Mouse (Mus musculus) liver, embryonic 13.5 days (tissue): ENCODE results near the gene Gpatch1. TPM values are rescaled to one million over a fixed set of nuclear protein-coding genes. Genes with fewer than 3 reads are reported as not detected.
"Not testable (repeated sequence)": the region's sequence is repeated elsewhere in the genome, so short reads cannot be mapped to it uniquely, and the experiment has no call there.

Experiments
- ATAC-seq: fragments of 200-750 bp; cut with Nextera tagmentation; 2 replicates; pipeline ENCODE4 v1.8.0; 2017; ENCODE audit warnings: low read depth, mild to moderate bottlenecking, moderate number of reproducible peaks, moderate library complexity
- DNase-seq: peaks from one replicate; pipeline ENCODE4 v3.0.0; 2022
- H3K27ac ChIP-seq: fragments of 300-500 bp; sonication (generic); 2 replicates; pipeline ENCODE4 v1.5.1; 2015; ENCODE audit warnings: moderate library complexity, mild to moderate bottlenecking, inconsistent platforms
- H3K27me3 ChIP-seq: fragments of 300-500 bp; sonication (generic); 2 replicates; pipeline ENCODE4 v1.6.1; 2015; ENCODE audit warnings: mild to moderate bottlenecking, inconsistent platforms
- H3K36me3 ChIP-seq: fragments of 300-500 bp; sonication (generic); 2 replicates; pipeline ENCODE4 v1.6.1; 2015; ENCODE audit warnings: mild to moderate bottlenecking, inconsistent platforms
- H3K4me1 ChIP-seq: fragments of 300-500 bp; sonication (generic); replicated peaks from 2 replicates; pipeline ENCODE4 v1.6.1; 2015; ENCODE audit warnings: inconsistent platforms
- H3K4me2 ChIP-seq: fragments of 300-500 bp; sonication (generic); 2 replicates; pipeline ENCODE4 v1.6.1; 2015; ENCODE audit warnings: inconsistent platforms, mild to moderate bottlenecking, moderate library complexity
- H3K4me3 ChIP-seq: fragments of 300-500 bp; sonication (generic); replicated peaks from 2 replicates; pipeline ENCODE4 v1.5.1; 2015; ENCODE audit warnings: mild to moderate bottlenecking, inconsistent platforms
- H3K9ac ChIP-seq: fragments of 300-500 bp; sonication (generic); 2 replicates; pipeline ENCODE4 v1.6.1; 2015; ENCODE audit warnings: mild to moderate bottlenecking, inconsistent platforms
- H3K9me3 ChIP-seq: fragments of 300-500 bp; sonication (generic); replicated peaks from 2 replicates; pipeline ENCODE4 v1.6.1; 2016; ENCODE audit warnings: inconsistent platforms
- WGBS: fragments of 180-500 bp; shearing (Covaris S2); methylation state at CpG from one replicate; pipeline ENCODE4 v1.1.7; 2015; ENCODE audit not compliant: insufficient replicate concordance; 5-methylcytosine and 5-hydroxymethylcytosine counted together
- polyA plus RNA-seq: library from polyadenylated mRNA; unstranded; fragments of >200 nt; fragmentation: Nextera tagmentation; extraction: Ambion mirVana; gene quantifications from 2 replicates; pipeline ENCODE4 v1.2.1, GENCODE M21; 2015

The Gpatch1 gene
- polyA plus RNA-seq, 1 experiment from 2014 or later: 7.3 TPM

DNA sequence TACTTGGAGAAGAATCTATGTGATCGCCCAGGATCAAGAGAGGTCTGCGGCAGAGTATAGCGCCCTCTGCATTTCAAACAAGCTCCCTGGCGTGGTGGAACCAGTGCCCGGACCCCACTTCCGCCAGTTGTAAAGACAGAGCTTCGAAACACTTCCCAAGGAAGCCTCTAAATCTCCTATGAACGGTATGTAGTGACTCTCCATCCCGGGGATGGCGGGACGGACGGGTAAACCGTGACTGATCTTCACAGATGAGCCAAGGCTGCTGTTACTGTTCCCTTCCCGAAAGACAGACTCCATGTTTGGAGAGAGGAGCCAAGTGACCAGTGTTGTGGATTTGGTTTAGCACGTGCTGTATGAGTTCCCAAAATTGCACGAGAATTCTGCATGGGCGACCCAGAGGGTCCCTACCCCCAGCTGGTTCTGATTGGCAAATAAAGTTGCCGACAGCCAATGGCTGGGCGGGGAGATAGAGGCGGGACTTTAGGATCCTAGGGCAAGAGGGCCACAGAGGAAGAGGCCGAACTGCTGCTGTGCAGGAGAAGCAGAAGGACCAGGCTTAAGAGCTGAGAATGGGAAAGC lies 48.7 kb downstream of the Gpatch1 start:
- peak overlapping the region; percentile 60 for H3K9ac ChIP-seq
- peaks cover 4% of the 10 kb centered on the region for H3K9me3 ChIP-seq
- peaks cover 14% of the 10 kb centered on the region; the same call in 1 of the 2 replicates for H3K4me1 ChIP-seq
- ATAC-seq (peak; percentile 81), DNase-seq (peak; percentile 41)
- H3K4me2 ChIP-seq: peak overlapping the region; percentile 74
- H3K4me3 ChIP-seq: peak overlapping the region; percentile 50
- H3K27me3 ChIP-seq: no peaks in the 10 kb centered on the region
- WGBS: 2% methylated on average over 21 of the region's 21 CpGs
- no peak overlapping the region for H3K27ac ChIP-seq
- no peaks in the 10 kb centered on the region for H3K36me3 ChIP-seq

DNA sequence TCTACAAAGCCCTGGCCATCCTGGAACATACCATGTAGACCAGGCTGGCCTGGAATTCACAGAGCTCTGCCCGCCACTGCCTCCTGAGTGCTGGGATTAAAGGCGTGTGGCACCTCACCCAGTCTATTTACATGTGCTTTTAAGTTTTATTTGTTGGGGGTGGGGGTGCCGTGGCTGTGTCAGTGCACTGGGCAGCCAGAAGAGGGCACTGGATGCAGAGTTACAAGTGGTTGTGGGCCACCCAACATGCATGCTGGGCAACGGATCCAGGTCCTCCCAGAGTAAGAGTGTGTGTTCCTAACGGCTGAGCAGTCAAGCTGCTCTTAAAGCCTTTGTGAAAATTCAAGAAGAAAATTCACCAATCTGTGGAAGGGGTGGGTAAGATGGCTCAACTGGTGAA lies 50.4 kb downstream of the Gpatch1 start:
- no peak overlapping the region for H3K4me2 ChIP-seq
- DNase-seq: no peak
- H3K9ac ChIP-seq: no peak overlapping the region
- no peaks in the 10 kb centered on the region; the same call in 1 of the 2 replicates for H3K9me3 ChIP-seq
- no peak for ATAC-seq
- H3K27ac ChIP-seq: no peak overlapping the region
- H3K27me3 ChIP-seq: 0 out of 2 replicates have a peak, but pooled peaks cover 4% of the 10 kb centered on the region
- H3K36me3 ChIP-seq: no peaks in the 10 kb centered on the region
- H3K4me1 ChIP-seq: peaks cover 14% of the 10 kb centered on the region; the same call in 1 of the 2 replicates
- H3K4me3 ChIP-seq: no peak overlapping the region
- 51% methylated on average over 5 of the region's 5 CpGs for WGBS

DNA sequence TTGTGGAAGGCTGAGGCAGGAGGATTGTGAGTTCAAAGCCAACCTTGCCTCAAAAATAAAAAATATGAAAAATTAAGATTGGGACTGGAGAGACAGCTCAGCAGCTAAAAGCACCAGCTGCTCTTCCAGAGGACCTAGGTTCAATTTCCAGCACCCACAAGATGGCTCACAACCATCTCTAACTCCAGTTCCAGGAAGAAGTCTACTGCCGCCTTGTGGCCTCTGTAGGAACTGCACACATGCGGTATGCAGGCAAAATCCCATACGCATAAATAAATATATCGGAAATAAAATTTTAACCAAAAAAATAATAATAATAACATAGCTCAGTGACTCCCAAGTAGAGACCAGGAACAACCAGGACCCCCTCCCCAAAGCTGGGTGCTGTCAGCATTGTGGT lies 51.6 kb downstream of the Gpatch1 start:
- no peak overlapping the region for H3K27ac ChIP-seq
- H3K9me3 ChIP-seq: no peaks in the 10 kb centered on the region; the same call in 1 of the 2 replicates
- no peaks in the 10 kb centered on the region for H3K36me3 ChIP-seq
- H3K4me2 ChIP-seq: no peak overlapping the region
- WGBS: 69% methylated on average over 4 of the region's 4 CpGs
- DNase-seq (no peak), ATAC-seq (no peak)
- no peak overlapping the region for H3K4me3 ChIP-seq
- no peak overlapping the region for H3K9ac ChIP-seq
- peaks cover 14% of the 10 kb centered on the region; the same call in 1 of the 2 replicates for H3K4me1 ChIP-seq
- H3K27me3 ChIP-seq: peaks cover 8% of the 10 kb centered on the region; the same call in 1 of the 2 replicates

DNA sequence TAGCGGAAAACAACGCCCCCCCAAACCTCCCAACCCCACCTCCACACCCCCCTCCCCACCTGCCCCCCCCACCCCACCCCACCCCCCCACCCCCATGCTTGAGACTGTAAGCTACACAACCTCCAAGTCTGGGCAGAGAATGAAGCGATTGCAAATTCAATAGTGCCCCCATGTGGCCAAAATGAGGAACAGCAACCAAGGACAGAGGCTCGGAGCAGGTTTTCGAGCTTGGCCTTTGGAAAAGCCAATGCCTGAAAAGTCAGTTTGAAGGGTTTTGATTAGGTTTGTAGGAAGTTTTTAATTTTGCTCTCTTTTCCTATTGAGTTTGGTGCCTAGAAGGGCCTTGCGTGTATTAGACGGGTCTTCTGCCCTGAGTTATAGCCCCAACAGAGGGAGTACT lies 53.5 kb downstream of the Gpatch1 start:
- 9% methylated on average over 7 of the region's 7 CpGs for WGBS
- DNase-seq: peak; percentile 13
- Histone ChIP-seq H3K4me2 (no peak overlapping the region), H3K9me3 (no peaks in the 10 kb centered on the region; the same call in 1 of the 2 replicates), H3K36me3 (no peaks in the 10 kb centered on the region), H3K9ac (no peak overlapping the region), H3K4me1 (peaks cover 12% of the 10 kb centered on the region; the same call in 1 of the 2 replicates), H3K27ac (no peak overlapping the region), H3K27me3 (peaks cover 8% of the 10 kb centered on the region; the same call in 1 of the 2 replicates), H3K4me3 (no peak overlapping the region)
- no peak for ATAC-seq

DNA sequence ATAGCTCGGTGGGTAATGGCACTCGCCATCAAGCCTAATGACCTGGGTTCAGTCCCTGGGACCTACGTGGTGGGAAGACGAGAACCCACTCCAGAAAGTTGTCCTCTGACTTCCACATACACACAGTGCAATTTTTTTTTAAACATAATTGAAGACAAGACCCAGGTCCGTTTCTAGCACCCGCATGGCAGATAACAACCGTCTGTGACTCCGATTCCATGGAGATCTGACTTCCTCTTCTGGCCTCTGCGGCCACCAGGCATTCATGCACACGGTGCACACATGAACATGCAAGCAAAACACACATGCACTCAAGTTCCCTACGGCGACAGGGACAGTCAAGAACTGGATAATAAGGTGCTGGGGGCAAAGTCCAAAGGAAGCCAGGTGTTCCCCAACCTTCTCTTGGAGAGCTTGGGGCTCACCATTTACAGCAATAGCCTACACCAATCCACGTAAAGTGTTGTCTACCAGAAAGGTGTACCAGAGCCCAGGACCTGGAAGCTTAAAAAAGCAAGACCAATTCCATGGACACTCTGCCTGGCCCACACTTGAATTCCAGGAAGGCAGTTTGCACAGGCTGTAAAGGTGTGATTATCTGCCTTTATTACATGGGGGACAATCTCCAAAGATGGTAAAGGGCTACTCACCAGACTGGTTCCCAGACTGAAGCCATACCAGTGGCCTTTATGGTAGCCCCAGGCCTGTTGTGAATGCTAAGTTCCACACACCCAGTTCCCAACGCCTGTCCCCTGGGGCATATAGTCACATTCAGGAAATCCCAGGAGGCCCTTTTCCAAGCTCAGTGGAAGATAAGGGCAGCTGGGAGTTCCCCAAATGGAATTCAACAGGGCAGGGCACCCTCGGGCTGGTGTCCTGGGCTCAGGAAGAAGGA lies 54.4 kb downstream of the Gpatch1 start:
- H3K9me3 ChIP-seq: no peaks in the 10 kb centered on the region; the same call in 1 of the 2 replicates
- ATAC-seq: no peak
- H3K4me2 ChIP-seq: no peak overlapping the region
- peaks cover 8% of the 10 kb centered on the region; the same call in 1 of the 2 replicates for H3K27me3 ChIP-seq
- no peaks in the 10 kb centered on the region for H3K36me3 ChIP-seq
- WGBS: 57% methylated on average over 15 of the region's 15 CpGs
- no peak overlapping the region for H3K4me3 ChIP-seq
- no peak overlapping the region for H3K27ac ChIP-seq
- no peak overlapping the region for H3K9ac ChIP-seq
- peaks cover 3% of the 10 kb centered on the region; the same call in 1 of the 2 replicates for H3K4me1 ChIP-seq
- no peak for DNase-seq

DNA sequence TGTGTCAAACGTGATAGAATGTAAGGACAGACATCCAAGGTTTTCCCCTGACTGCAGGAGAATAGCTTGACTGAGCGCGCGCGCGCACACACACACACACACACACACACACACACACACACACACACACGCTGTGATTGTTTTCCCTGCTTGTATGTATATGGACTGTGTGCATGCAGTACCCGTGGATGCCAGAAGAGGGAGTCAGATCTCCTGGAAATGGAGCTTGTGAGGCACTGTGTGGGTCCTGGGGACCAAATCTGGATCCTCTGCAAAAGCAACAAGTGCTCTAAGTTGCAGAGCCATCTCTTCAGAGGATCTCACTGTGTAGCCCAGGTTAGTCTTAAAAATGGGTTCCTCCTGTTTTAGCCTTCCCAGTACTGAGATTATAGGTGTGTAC lies 58.9 kb downstream of the Gpatch1 start:
- Histone ChIP-seq H3K27me3 (peaks cover 10% of the 10 kb centered on the region; the same call in 1 of the 2 replicates), H3K4me3 (no peak overlapping the region), H3K9ac (no peak overlapping the region), H3K36me3 (no peaks in the 10 kb centered on the region), H3K27ac (no peak overlapping the region), H3K9me3 (no peaks in the 10 kb centered on the region), H3K4me1 (no peaks in the 10 kb centered on the region), H3K4me2 (no peak overlapping the region)
- DNase-seq (no peak), ATAC-seq (no peak)
- 73% methylated on average over 8 of the region's 8 CpGs for WGBS

DNA sequence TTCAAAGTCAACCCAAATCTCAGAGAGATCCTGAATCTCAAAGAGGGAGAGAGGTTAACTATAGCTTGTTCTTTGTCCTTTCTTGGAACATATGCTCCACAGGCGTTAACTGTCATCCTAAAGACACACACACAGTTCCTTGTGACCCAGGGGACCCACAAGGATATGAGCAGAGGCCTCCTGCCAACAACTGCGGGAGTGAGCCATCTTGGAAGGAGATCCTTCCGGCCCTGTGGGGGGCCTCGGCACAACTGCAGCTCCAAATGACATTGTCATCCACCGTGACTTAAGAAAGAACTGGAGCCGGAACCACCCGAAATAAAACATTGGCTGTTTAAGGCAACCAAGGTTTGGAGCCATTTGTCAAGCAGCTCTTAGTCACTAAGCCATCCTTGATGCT lies 59.9 kb downstream of the Gpatch1 start:
- no peak overlapping the region for H3K9ac ChIP-seq
- no peaks in the 10 kb centered on the region for H3K4me1 ChIP-seq
- no peaks in the 10 kb centered on the region for H3K9me3 ChIP-seq
- no peak overlapping the region for H3K4me3 ChIP-seq
- H3K4me2 ChIP-seq: no peak overlapping the region
- 54% methylated on average over 7 of the region's 7 CpGs for WGBS
- no peak for ATAC-seq
- H3K27ac ChIP-seq: no peak overlapping the region
- peaks cover 10% of the 10 kb centered on the region; the same call in 1 of the 2 replicates for H3K27me3 ChIP-seq
- H3K36me3 ChIP-seq: no peaks in the 10 kb centered on the region
- DNase-seq: no peak

DNA sequence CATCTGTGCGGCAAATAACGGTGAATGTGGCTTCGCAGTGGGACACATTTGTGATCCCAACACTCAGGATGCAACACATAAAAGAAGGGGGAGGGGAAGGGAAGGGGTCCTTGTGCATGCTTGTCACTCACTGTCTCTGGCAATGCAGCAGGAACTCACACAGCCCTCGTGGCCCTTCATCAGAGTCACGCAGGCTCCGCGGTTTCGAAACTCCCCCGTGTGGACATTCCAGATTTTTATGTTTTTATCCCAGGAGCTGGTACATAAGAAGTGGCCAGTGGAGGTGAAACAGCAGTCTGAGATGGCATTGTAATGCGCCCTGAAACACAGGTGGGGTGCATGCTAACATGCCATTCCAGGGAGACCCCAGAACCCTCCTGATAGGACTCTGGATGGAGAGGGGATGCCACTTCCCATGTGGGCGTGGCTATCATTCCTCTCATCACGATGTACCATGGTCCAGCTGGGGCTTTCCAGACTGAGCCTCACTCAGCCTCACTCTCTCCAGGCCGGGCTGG lies 66.1 kb downstream of the Gpatch1 start:
- ATAC-seq: no peak

DNA sequence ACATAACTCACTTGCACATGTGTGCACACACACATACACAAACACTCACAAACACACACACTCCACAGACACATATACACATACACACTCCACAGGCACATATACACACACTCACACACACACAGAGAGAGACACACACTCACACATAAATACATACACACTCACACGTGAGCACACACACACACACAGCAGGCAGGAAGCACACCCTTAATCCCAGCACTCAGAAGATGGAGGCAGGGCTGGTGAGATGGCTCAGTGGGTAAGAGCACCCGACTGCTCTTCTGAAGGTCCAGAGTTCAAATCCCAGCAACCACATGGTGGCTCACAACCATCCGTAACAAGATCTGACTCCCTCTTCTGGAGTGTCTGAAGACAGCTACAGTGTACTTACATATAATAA lies 80.3 kb downstream of the Gpatch1 start:
- not testable (repeated sequence) for ATAC-seq, H3K36me3 ChIP-seq, H3K27ac ChIP-seq, H3K4me3 ChIP-seq, H3K9me3 ChIP-seq, H3K9ac ChIP-seq, H3K27me3 ChIP-seq, DNase-seq, H3K4me2 ChIP-seq
- peaks cover 19% of the 10 kb centered on the region for H3K4me1 ChIP-seq
- 56% methylated on average over 2 of the region's 3 CpGs for WGBS

More for the DNA sequence above, 66.1 kb downstream of the Gpatch1 start:
- Histone ChIP-seq H3K4me3 (no peak overlapping the region), H3K27ac (no peak overlapping the region), H3K36me3 (no peaks in the 10 kb centered on the region), H3K27me3 (peaks cover 2% of the 10 kb centered on the region; the same call in 1 of the 2 replicates), H3K9ac (no peak overlapping the region), H3K4me1 (peaks cover 5% of the 10 kb centered on the region; the same call in 1 of the 2 replicates), H3K9me3 (no peaks in the 10 kb centered on the region), H3K4me2 (0 out of 2 replicates have a peak overlapping the region, but pooled peaks have one; percentile 12)
- DNase-seq: no peak
- 20% methylated on average over 12 of the region's 13 CpGs for WGBS

DNA sequence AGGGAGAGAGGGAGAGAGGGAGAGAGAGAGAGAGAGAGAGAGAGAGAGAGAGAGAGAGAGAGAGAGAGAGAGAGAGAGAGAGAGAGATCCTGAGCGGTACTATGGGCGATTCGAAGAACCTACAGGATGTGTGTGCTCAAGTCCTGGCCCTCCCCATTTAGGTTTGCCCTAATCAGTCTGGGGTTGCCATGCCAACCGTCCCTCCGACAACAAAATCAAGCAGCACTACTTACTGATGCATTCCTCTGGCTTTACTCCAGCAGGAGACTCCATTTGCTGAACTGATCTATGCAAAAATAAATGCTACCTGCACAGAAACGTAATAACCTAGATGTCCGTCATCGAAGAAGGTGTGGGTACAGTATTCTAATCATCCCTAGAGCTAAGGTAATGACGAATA lies 82.9 kb downstream of the Gpatch1 start:
- H3K36me3 ChIP-seq: no peaks in the 10 kb centered on the region
- no peaks in the 10 kb centered on the region for H3K27me3 ChIP-seq
- peaks cover 19% of the 10 kb centered on the region for H3K4me1 ChIP-seq
- ATAC-seq (0 out of 2 replicates have a peak, but pooled peaks have one; percentile 30), DNase-seq (peak; percentile 47)
- H3K4me2 ChIP-seq: peak overlapping the region; percentile 80
- no peak overlapping the region for H3K27ac ChIP-seq
- H3K9me3 ChIP-seq: no peaks in the 10 kb centered on the region
- H3K9ac ChIP-seq: peak overlapping the region; percentile 28; the same call in 1 of the 2 replicates
- 23% methylated on average over 9 of the region's 9 CpGs for WGBS
- H3K4me3 ChIP-seq: peak overlapping the region; percentile 65
